Mouse (Mus musculus): ENCODE measurements around the gene Atg10.

- TF ChIP-seq CTCF (IDR thresholded peaks at IDR 0.05; ENCODE audit: low read depth) (no peak), EP300 (optimal IDR thresholded peaks at IDR 0.05) (no peak)
These were observed 21.2 kb downstream of the Atg10 start for GRCm38 (mm10) chr13:91202564-91202963.

Measured in stomach, postnatal 0 days (tissue).